Mouse (Mus musculus) mouse embryonic stem cell (cell line): Measurements from ENCODE around the gene Zfhx3.

Experiments
- in situ Hi-C, 2 experiments: fragments of 300-500 bp; cut with MboI; formaldehyde crosslinking; loops; 1 replicate in 1 of 2; 3 replicates in 1 of 2; pipeline ENCODE4 v1.14.3; 2019 to 2020; ENCODE audit warnings: low sequenced_read_pairs in 2 of 2, low pct_unique_long_range_greater_than_20kb in 1 of 2, mixed read lengths in 1 of 2; ENCODE audit not compliant: unreplicated experiment in 1 of 2

The Zfhx3 gene

GRCm38 (mm10) chr8:108710607-108711489 is 768.4 kb downstream of the Zfhx3 start:
- in situ Hi-C loops, result no loop called here

- in situ Hi-C loops, result no loop called here
Observed at GRCm38 (mm10) chr8:108711490-108711793, 769.0 kb downstream of the Zfhx3 start.

- in situ Hi-C loops, result no loop called here
Observed at GRCm38 (mm10) chr8:108712001-108712411, 769.6 kb downstream of the Zfhx3 start.

GRCm38 (mm10) chr8:108712607-108713006 is 770.2 kb downstream of the Zfhx3 start:
- in situ Hi-C loops, result no loop called here

GRCm38 (mm10) chr8:108713346-108714142 is 771.1 kb downstream of the Zfhx3 start:
- in situ Hi-C loops, result no loop called here

- in situ Hi-C loops, result no loop called here
Observed at GRCm38 (mm10) chr8:108714143-108714635, 771.7 kb downstream of the Zfhx3 start.

GRCm38 (mm10) chr8:108714636-108715415 is 772.4 kb downstream of the Zfhx3 start:
- in situ Hi-C loops, result no loop called here

- in situ Hi-C loops, result no loop called here
Observed at GRCm38 (mm10) chr8:108715416-108715948, 773.0 kb downstream of the Zfhx3 start.

- in situ Hi-C loops, result no loop called here
Observed at GRCm38 (mm10) chr8:108716291-108716811, 773.9 kb downstream of the Zfhx3 start.

GRCm38 (mm10) chr8:108717545-108717944 is 775.1 kb downstream of the Zfhx3 start:
- in situ Hi-C loops, result no loop called here

GRCm38 (mm10) chr8:108718031-108718430 is 775.6 kb downstream of the Zfhx3 start:
- in situ Hi-C loops, result no loop called here

- in situ Hi-C loops, result no loop called here
Observed at GRCm38 (mm10) chr8:108720840-108721239, 778.4 kb downstream of the Zfhx3 start.

GRCm38 (mm10) chr8:108722671-108723513 is 780.4 kb downstream of the Zfhx3 start:
- in situ Hi-C loops, result no loop called here

- in situ Hi-C loops, result no loop called here
Observed at GRCm38 (mm10) chr8:108723636-108724035, 781.2 kb downstream of the Zfhx3 start.

- in situ Hi-C loops, result no loop called here
Observed at GRCm38 (mm10) chr8:108724818-108725506, 782.5 kb downstream of the Zfhx3 start.

GRCm38 (mm10) chr8:108725631-108726030 is 783.2 kb downstream of the Zfhx3 start:
- in situ Hi-C loops, result no loop called here
